Mouse (Mus musculus) hindbrain, embryonic 15.5 days (tissue): ENCODE data around the gene Ccnb1ip1. TPM values are rescaled to one million over a fixed set of nuclear protein-coding genes. Genes with fewer than 3 reads are reported as not detected.

Experiments used
- ATAC-seq: fragments of 200-750 bp; cut with Nextera tagmentation; 2 replicates; pipeline ENCODE4 v1.8.0; 2017; ENCODE audit warnings: low read depth, moderate number of reproducible peaks, moderate TSS enrichment; ENCODE audit not compliant: low FRiP score
- H3K27ac ChIP-seq: fragments of 300-500 bp; sonication (generic); replicated peaks from 2 replicates; pipeline ENCODE4 v1.5.1; 2015; ENCODE audit warnings: mild to moderate bottlenecking, inconsistent platforms
- H3K27me3 ChIP-seq: fragments of 300-500 bp; sonication (generic); 2 replicates; pipeline ENCODE4 v1.6.1; 2015; ENCODE audit warnings: control low read depth, inconsistent platforms
- H3K36me3 ChIP-seq: fragments of 300-500 bp; sonication (generic); 2 replicates; pipeline ENCODE4 v1.6.1; 2015; ENCODE audit warnings: control low read depth, inconsistent platforms
- H3K4me1 ChIP-seq: fragments of 300-500 bp; sonication (generic); replicated peaks from 2 replicates; pipeline ENCODE4 v1.6.1; 2015; ENCODE audit warnings: control low read depth, inconsistent platforms
- H3K4me2 ChIP-seq: fragments of 300-500 bp; sonication (generic); 2 replicates; pipeline ENCODE4 v1.6.1; 2015; ENCODE audit warnings: moderate library complexity, mild to moderate bottlenecking, inconsistent platforms
- H3K4me3 ChIP-seq: fragments of 300-500 bp; sonication (generic); 2 replicates; pipeline ENCODE4 v1.5.1; 2015; ENCODE audit warnings: mild to moderate bottlenecking, inconsistent platforms
- H3K9ac ChIP-seq: fragments of 300-500 bp; sonication (generic); 2 replicates; pipeline ENCODE4 v1.6.1; 2015; ENCODE audit warnings: inconsistent platforms
- H3K9me3 ChIP-seq: fragments of 300-500 bp; sonication (generic); 2 replicates; pipeline ENCODE4 v1.6.1; 2016; ENCODE audit warnings: control low read depth, inconsistent platforms
- WGBS: fragments of 180-500 bp; shearing (Covaris S2); methylation state at CpG from one replicate; pipeline ENCODE4 v1.1.7; 2015; 5-methylcytosine and 5-hydroxymethylcytosine counted together
- polyA plus RNA-seq: library from polyadenylated mRNA; unstranded; fragments of >200 nt; fragmentation: Nextera tagmentation; extraction: Ambion mirVana; gene quantifications from 2 replicates; pipeline ENCODE4 v1.2.1, GENCODE M21; 2015

Ccnb1ip1 gene
- polyA plus RNA-seq, 1 experiment from 2014 or later, result not detected

DNA sequence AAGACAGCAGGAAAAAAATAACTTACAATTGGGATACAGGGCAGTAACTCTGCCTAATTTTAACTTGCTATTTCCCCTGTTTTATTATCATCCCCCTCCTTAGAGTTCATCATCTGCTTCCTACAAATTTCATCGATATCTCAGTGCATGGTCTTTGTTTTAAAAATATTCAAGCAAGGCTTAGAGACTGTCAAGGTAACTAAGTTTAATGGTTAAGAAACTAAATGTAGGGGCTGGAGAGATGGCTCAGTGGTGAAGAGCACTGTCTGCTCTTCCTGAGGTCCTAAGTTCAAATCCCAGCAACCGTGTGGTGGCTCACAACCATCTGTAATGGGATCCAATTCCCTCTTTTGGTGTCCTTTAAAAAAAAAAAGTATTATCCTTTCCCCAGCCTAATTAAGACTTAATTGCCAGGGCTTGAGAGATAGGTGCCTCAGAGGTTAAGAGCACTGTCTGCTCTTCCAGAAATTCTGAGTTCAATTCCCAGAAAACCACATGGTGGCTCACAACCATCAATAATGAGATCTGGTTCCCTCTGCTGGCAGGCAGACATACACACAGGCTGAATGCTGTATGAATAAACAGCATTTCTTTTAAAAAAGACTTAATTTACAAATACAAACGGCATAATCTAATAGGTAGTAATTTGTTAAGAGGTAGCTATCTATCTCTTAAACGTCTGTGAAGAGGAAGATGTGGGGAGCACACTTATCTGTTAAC lies 4.5 kb downstream of the Ccnb1ip1 start:
- no peak overlapping the region for H3K9ac ChIP-seq
- H3K27ac ChIP-seq, result no peak overlapping the region
- WGBS, result 68% methylated on average over 4 of the region's 4 CpGs
- no peaks in the 10 kb centered on the region for H3K9me3 ChIP-seq
- no peak overlapping the region for H3K4me3 ChIP-seq
- no peaks in the 10 kb centered on the region for H3K27me3 ChIP-seq
- no peaks in the 10 kb centered on the region for H3K36me3 ChIP-seq
- no peak for ATAC-seq
- H3K4me2 ChIP-seq, result no peak overlapping the region
- peaks cover 3% of the 10 kb centered on the region; the same call in 1 of the 2 replicates for H3K4me1 ChIP-seq

DNA sequence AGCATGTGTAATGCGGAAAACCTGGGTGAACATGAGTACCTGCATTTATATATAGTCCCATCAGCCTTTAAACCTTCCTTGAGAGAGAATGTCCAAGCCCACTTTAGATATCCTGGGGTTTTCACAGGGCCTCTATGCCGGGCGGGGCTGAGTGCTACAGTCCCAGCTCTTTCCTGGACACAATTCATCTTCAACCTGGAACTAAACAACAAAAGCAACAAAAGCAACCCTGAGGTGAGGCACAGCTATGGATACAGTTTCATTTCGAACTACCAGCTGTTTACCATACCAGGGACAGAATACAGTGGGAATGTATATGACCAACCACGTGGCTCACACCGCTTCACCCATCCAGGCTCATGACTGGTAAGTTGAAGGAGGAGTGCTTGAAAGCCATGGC lies 5.1 kb downstream of the Ccnb1ip1 start:
- peaks cover 3% of the 10 kb centered on the region; the same call in 1 of the 2 replicates for H3K4me1 ChIP-seq
- WGBS, result 88% methylated on average over 6 of the region's 6 CpGs
- no peaks in the 10 kb centered on the region for H3K36me3 ChIP-seq
- no peak overlapping the region for H3K4me3 ChIP-seq
- no peak overlapping the region for H3K4me2 ChIP-seq
- no peak for ATAC-seq
- H3K9me3 ChIP-seq, result no peaks in the 10 kb centered on the region
- no peak overlapping the region for H3K27ac ChIP-seq
- H3K9ac ChIP-seq, result no peak overlapping the region
- no peaks in the 10 kb centered on the region for H3K27me3 ChIP-seq

GRCm38 (mm10) chr14:50799502-50800259 lies 7.9 kb downstream of the Ccnb1ip1 start:
- no peaks in the 10 kb centered on the region for H3K36me3 ChIP-seq
- under 1% methylated on average over 3 of the region's 3 CpGs for WGBS
- no peaks in the 10 kb centered on the region for H3K9me3 ChIP-seq
- H3K9ac ChIP-seq, result no peak overlapping the region
- H3K27me3 ChIP-seq, result no peaks in the 10 kb centered on the region
- ATAC-seq, result peak; percentile 38; the same call in 1 of the 2 replicates
- no peaks in the 10 kb centered on the region for H3K4me1 ChIP-seq
- no peak overlapping the region for H3K27ac ChIP-seq
- H3K4me3 ChIP-seq, result no peak overlapping the region
- H3K4me2 ChIP-seq, result no peak overlapping the region

- no peaks in the 10 kb centered on the region for H3K27me3 ChIP-seq
- no peak for ATAC-seq
- 72% methylated on average over 2 of the region's 2 CpGs for WGBS
- no peak overlapping the region for H3K9ac ChIP-seq
- H3K36me3 ChIP-seq, result no peaks in the 10 kb centered on the region
- H3K9me3 ChIP-seq, result no peaks in the 10 kb centered on the region
- no peaks in the 10 kb centered on the region for H3K4me1 ChIP-seq
- H3K4me3 ChIP-seq, result no peak overlapping the region
- H3K27ac ChIP-seq, result no peak overlapping the region
- no peak overlapping the region for H3K4me2 ChIP-seq
Observed at GRCm38 (mm10) chr14:50798512-50798911, 9.0 kb downstream of the Ccnb1ip1 start.

DNA sequence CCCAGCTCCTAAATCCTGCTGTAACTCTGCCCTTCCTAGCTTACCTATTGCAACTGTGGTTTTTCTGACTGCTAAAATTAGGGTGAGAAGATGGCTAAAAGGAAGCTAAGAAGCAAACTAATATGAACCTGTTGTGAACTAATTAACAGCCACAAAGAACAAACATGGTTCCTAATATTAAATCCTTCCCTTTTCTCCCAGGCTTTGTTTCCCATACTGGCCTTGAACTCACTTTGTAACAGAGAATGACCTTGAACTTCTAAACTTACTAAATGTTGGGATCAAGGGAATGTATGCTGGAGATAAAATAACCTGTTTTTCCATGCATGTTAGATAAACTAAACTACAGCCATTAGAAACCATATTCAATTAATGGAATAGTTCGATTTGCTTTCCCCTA lies 11.1 kb downstream of the Ccnb1ip1 start:
- H3K36me3 ChIP-seq, result no peaks in the 10 kb centered on the region
- no peak overlapping the region for H3K4me2 ChIP-seq
- H3K27me3 ChIP-seq, result no peaks in the 10 kb centered on the region
- no peaks in the 10 kb centered on the region for H3K4me1 ChIP-seq
- H3K4me3 ChIP-seq, result no peak overlapping the region
- H3K9me3 ChIP-seq, result no peaks in the 10 kb centered on the region
- WGBS, result 89% methylated on average over 1 of the region's 1 CpGs
- ATAC-seq, result no peak
- H3K9ac ChIP-seq, result no peak overlapping the region
- no peak overlapping the region for H3K27ac ChIP-seq

GRCm38 (mm10) chr14:50795965-50796364 lies 11.6 kb downstream of the Ccnb1ip1 start:
- Histone ChIP-seq H3K9ac (no peak overlapping the region), H3K4me2 (no peak overlapping the region), H3K27ac (no peak overlapping the region), H3K9me3 (no peaks in the 10 kb centered on the region), H3K36me3 (no peaks in the 10 kb centered on the region), H3K4me1 (no peaks in the 10 kb centered on the region), H3K27me3 (no peaks in the 10 kb centered on the region), H3K4me3 (no peak overlapping the region)
- WGBS, result 89% methylated on average over 4 of the region's 4 CpGs
- no peak for ATAC-seq

DNA sequence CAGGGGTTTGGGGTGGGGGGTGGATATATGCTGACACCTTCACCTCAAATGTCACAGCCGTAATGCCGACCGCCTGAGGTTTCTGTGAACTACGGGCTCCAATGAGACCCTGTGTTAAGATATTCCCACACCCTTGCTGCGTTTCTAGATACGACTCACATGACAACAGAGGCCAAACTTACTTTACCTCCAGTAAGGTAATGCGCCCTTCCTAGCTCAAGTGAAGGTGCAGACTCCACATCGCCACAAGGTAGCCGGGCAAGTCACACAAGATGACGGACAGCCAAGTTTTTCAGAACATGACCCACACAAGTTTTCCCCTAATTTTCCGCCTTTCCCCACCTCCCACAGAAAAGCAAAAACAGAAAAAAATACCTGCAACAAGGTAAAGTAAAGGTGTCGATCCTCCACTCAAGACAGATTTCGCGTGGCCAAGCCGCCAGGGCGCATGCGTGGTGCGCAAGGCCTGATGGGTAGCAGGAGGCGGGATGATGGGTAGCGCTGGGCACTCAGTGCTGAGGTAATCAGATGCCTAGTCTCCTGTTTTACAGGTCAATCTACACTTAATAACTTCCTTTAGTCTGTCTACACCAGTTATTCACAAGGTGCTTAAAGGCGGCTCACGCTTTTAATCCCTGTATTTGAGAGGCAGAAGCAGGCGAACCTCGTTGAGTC lies 12.1 kb downstream of the Ccnb1ip1 start:
- WGBS, result 95% methylated on average over 24 of the region's 24 CpGs

DNA sequence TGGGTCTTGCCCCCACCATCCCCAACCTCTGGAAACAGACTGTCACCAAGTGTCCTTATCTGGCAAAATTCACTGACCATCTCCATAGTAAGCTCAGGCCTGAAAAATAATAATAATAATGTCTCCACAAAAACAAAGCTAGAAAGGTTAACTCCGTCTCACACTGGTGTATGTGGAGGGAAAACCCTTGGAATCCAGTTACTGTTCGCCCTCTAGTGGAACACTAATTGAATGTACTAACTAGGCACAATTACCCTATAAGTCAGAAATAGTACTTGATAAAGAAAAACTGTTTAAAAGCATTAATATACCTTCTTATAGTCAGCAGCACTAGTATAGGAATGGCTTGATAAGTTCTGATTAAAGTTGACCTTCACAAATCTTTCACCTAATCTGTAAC lies 19.4 kb downstream of the Ccnb1ip1 start:
- no peak for ATAC-seq
- no peak overlapping the region for H3K27ac ChIP-seq
- no peaks in the 10 kb centered on the region for H3K9me3 ChIP-seq
- peaks cover 13% of the 10 kb centered on the region for H3K4me1 ChIP-seq
- no peak overlapping the region for H3K9ac ChIP-seq
- no peak overlapping the region for H3K4me2 ChIP-seq
- H3K36me3 ChIP-seq, result no peaks in the 10 kb centered on the region
- H3K4me3 ChIP-seq, result no peak overlapping the region
- WGBS, result 19% methylated on average over 2 of the region's 2 CpGs
- H3K27me3 ChIP-seq, result no peaks in the 10 kb centered on the region

More for the DNA sequence above, 12.1 kb downstream of the Ccnb1ip1 start:
- Histone ChIP-seq H3K4me3 (no peak overlapping the region), H3K4me2 (no peak overlapping the region), H3K9ac (no peak overlapping the region), H3K36me3 (no peaks in the 10 kb centered on the region), H3K27ac (no peak overlapping the region), H3K9me3 (no peaks in the 10 kb centered on the region), H3K4me1 (no peaks in the 10 kb centered on the region), H3K27me3 (no peaks in the 10 kb centered on the region)
- ATAC-seq, result no peak

- ATAC-seq, result peak; percentile 97
- Histone ChIP-seq H3K9me3 (no peaks in the 10 kb centered on the region), H3K27me3 (no peaks in the 10 kb centered on the region), H3K36me3 (peaks cover 14% of the 10 kb centered on the region), H3K4me2 (peak within 1 kb of the TSS; percentile 55), H3K4me1 (peaks cover 18% of the 10 kb centered on the region), H3K9ac (peak within 1 kb of the TSS; percentile 68), H3K4me3 (peak within 1 kb of the TSS; percentile 75), H3K27ac (peak within 1 kb of the TSS; percentile 90)
- 0% methylated on average over 21 of the region's 21 CpGs for WGBS
Observed at GRCm38 (mm10) chr14:50785251-50785637, 22.3 kb downstream of the Ccnb1ip1 start, which contains the start of gene Ttc5. Gene Ttc5, minus strand, starts transcription at chr14:50785519.

DNA sequence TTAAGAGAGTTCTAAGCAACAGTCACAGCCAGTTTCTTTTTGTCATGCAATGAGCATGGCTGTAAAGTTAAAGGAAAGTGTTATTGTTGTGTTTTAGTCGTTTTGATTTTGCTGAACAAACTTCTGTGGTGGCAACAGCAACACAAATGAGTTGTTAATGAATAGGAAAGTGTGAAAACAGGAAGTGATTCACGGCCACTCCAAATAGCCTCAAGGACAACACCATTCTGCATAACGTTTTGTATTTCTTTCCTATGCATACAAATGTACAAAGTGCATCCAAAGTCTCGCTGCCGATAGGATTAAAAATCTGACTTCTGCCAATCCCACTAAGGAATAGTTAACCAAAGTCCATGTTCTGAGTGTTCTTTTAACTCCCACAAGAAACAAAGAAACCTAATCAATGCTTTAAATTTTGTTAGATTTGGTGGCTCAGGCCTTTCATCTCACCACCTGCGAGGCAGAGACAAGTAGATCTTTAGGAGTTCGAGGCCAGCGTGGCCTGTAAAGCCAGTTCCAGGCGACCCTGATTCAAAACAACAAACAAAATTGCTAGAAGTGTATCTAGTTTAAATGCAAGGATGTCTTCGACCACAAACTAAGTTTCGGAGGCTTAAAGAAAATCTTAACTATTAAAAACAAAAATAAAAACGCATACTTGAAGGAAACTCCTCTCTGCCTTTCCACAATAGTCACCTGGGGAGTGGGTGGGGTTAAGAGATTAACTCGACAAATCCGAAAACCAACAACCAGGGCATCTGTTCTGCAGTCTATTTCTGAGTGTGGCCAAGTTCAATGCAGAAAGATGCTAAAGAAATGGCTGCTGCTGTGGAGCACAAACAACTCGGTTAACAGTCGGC lies 22.9 kb downstream of the Ccnb1ip1 start:
- Histone ChIP-seq H3K4me2 (peak overlapping the region; percentile 55), H3K27ac (peak overlapping the region; percentile 90), H3K27me3 (no peaks in the 10 kb centered on the region), H3K36me3 (peaks cover 19% of the 10 kb centered on the region), H3K9me3 (no peaks in the 10 kb centered on the region), H3K4me3 (peak overlapping the region; percentile 75), H3K9ac (peak overlapping the region; percentile 68), H3K4me1 (peaks cover 18% of the 10 kb centered on the region)
- no peak for ATAC-seq
- WGBS, result 26% methylated on average over 16 of the region's 16 CpGs

GRCm38 (mm10) chr14:50782166-50782565 lies 25.4 kb downstream of the Ccnb1ip1 start:
- Histone ChIP-seq H3K4me3 (no peak overlapping the region), H3K9ac (no peak overlapping the region), H3K36me3 (peaks cover 33% of the 10 kb centered on the region), H3K27ac (no peak overlapping the region), H3K4me2 (no peak overlapping the region), H3K27me3 (no peaks in the 10 kb centered on the region), H3K9me3 (no peaks in the 10 kb centered on the region), H3K4me1 (peaks cover 18% of the 10 kb centered on the region)
- no peak for ATAC-seq
- WGBS, result 97% methylated on average over 3 of the region's 3 CpGs
